Mouse (Mus musculus): ENCODE measurements around the gene Nhsl1. TPM values are rescaled to one million over a fixed set of nuclear protein-coding genes. Genes with fewer than 3 reads are reported as not detected.
A peak's percentile ranks its signal among the peaks of the same experiment; 100 is the strongest.

The Nhsl1 gene
- polyA plus RNA-seq, 1 experiment from 2014 or later = 2.9 TPM

- Histone ChIP-seq H3K9me3 (ENCODE audit: control insufficient read depth, low read length) (no peaks in the 10 kb centered on the region), H3K36me3 (ENCODE audit: control insufficient read depth, insufficient read depth, low read length) (0 out of 2 replicates have a peak, but pooled peaks cover 3% of the 10 kb centered on the region), H3K9ac (ENCODE audit: low read depth, low read length) (no peak overlapping the region), H3K27me3 (replicated peaks; ENCODE audit: control insufficient read depth, insufficient read depth, low read length) (no peaks in the 10 kb centered on the region), H3K4me2 (peak overlapping the region; percentile 55), H3K4me1 (replicated peaks; ENCODE audit: control insufficient read depth, insufficient read depth, low read length) (peaks cover 5% of the 10 kb centered on the region; the same call in 1 of the 2 replicates), H3K4me3 (ENCODE audit: low read depth, low read length) (0 out of 2 replicates have a peak overlapping the region, but pooled peaks have one; percentile 14), H3K27ac (ENCODE audit: low read depth, low read length) (no peak overlapping the region)
- DNase-seq (ENCODE audit: low spot score) (peak; percentile 34), ATAC-seq (replicated peaks; ENCODE audit: low FRiP score) (0 out of 2 replicates have a peak, but pooled peaks have one; percentile 31)
- 4% methylated on average over 17 of the region's 17 CpGs for WGBS
Observed at GRCm38 (mm10) chr10:18469279-18470135, 150.7 kb downstream of the Nhsl1 start.

DNA sequence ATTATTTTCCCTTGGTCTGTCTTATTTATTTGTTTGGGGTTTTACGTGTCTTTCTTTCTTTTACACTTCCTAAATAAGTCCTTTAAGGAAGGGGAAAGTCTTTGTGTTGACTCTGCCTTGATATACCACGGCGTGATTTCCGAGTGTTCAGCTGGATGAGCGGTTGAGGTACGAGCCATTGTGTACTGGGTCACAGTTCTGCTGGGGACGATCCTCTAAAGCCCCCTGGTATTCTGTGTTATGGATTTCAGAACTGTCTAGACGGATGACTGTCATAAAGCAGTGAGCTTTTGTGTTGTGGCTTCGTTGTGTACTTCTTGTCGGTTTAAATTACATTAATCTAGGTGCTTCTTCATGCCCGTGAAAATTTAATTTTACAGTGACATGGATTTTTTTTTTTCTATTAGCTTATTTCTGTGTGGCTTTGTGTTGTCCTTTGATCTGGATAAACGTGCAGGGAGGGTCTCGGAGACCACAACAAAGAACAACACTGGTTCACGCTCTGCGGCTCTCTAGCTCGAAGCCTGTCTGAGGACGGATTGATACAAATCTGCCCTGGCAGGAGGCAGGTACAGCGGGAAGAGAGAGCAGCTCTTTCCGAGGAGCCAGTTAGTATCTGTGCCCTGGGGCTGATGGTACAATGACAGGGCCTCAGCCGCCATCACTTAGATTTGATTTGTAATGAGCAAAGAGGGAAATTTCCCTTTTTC is 151.7 kb downstream of the Nhsl1 start:
- Histone ChIP-seq H3K4me1 (replicated peaks; ENCODE audit: control insufficient read depth, insufficient read depth, low read length) (peaks cover 5% of the 10 kb centered on the region; the same call in 1 of the 2 replicates), H3K9me3 (ENCODE audit: control insufficient read depth, low read length) (no peaks in the 10 kb centered on the region), H3K27me3 (replicated peaks; ENCODE audit: control insufficient read depth, insufficient read depth, low read length) (no peaks in the 10 kb centered on the region), H3K4me2 (no peak overlapping the region), H3K4me3 (ENCODE audit: low read depth, low read length) (no peak overlapping the region), H3K36me3 (ENCODE audit: control insufficient read depth, insufficient read depth, low read length) (0 out of 2 replicates have a peak, but pooled peaks cover 3% of the 10 kb centered on the region), H3K27ac (ENCODE audit: low read depth, low read length) (no peak overlapping the region), H3K9ac (ENCODE audit: low read depth, low read length) (no peak overlapping the region)
- DNase-seq (ENCODE audit: low spot score) (no peak), ATAC-seq (replicated peaks; ENCODE audit: low FRiP score) (no peak)
- 70% methylated on average over 20 of the region's 20 CpGs for WGBS

DNA sequence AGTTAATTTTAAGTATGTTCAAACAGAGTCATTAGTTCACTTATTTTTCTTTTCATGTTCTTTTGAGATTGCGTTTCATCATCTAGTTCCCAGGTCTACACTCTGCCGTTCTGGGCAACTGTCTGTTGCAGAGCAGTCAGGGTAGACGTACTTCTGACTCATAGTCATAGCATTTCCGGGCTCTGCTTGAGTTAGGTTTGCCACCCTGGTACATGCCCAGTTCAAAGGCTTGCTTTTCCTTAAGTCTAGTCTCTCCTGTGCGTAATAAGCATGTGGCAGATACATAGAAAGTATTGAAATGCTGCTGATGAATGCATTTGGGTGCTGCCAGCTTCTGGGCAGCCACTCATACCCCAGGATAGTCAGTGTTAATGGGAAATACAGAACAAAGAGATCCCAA is 152.9 kb downstream of the Nhsl1 start:
- H3K9ac ChIP-seq (ENCODE audit: low read depth, low read length) = no peak overlapping the region
- no peak overlapping the region for H3K4me2 ChIP-seq
- ATAC-seq (replicated peaks; ENCODE audit: low FRiP score) = no peak
- H3K9me3 ChIP-seq (ENCODE audit: control insufficient read depth, low read length) = no peaks in the 10 kb centered on the region
- 0 out of 2 replicates have a peak, but pooled peaks cover 3% of the 10 kb centered on the region for H3K36me3 ChIP-seq (ENCODE audit: control insufficient read depth, insufficient read depth, low read length)
- H3K27ac ChIP-seq (ENCODE audit: low read depth, low read length) = no peak overlapping the region
- no peak for DNase-seq (ENCODE audit: low spot score)
- no peak overlapping the region for H3K4me3 ChIP-seq (ENCODE audit: low read depth, low read length)
- H3K4me1 ChIP-seq (replicated peaks; ENCODE audit: control insufficient read depth, insufficient read depth, low read length) = peaks cover 5% of the 10 kb centered on the region; the same call in 1 of the 2 replicates
- WGBS = 85% methylated on average over 5 of the region's 5 CpGs
- no peaks in the 10 kb centered on the region for H3K27me3 ChIP-seq (replicated peaks; ENCODE audit: control insufficient read depth, insufficient read depth, low read length)

DNA sequence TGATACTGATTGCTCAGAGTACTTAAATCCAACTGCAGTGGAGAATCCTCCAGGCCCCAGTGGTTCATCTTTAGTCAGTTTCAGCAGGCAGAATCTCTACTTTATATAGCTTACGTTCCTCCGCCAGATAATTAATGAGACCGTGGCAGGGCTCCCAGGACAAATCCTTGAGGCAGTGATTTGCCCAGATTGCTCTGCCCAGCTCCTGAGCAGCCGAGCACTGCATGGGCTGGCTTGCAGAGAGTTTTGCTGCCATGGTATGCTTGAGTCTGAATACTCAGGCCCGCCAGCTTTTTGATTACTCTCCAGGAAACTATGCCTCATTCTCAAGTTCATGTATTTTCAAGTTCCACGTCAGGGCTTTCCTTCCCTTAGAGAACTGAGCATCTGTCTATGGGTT is 156.3 kb downstream of the Nhsl1 start:
- H3K27ac ChIP-seq (ENCODE audit: low read depth, low read length) = no peak overlapping the region
- no peaks in the 10 kb centered on the region for H3K9me3 ChIP-seq (ENCODE audit: control insufficient read depth, low read length)
- WGBS = 83% methylated on average over 6 of the region's 6 CpGs
- H3K9ac ChIP-seq (ENCODE audit: low read depth, low read length) = no peak overlapping the region
- H3K36me3 ChIP-seq (ENCODE audit: control insufficient read depth, insufficient read depth, low read length) = 0 out of 2 replicates have a peak, but pooled peaks cover 3% of the 10 kb centered on the region
- H3K27me3 ChIP-seq (replicated peaks; ENCODE audit: control insufficient read depth, insufficient read depth, low read length) = no peaks in the 10 kb centered on the region
- DNase-seq (ENCODE audit: low spot score) (no peak), ATAC-seq (replicated peaks; ENCODE audit: low FRiP score) (no peak)
- no peak overlapping the region for H3K4me2 ChIP-seq
- no peak overlapping the region for H3K4me3 ChIP-seq (ENCODE audit: low read depth, low read length)
- H3K4me1 ChIP-seq (replicated peaks; ENCODE audit: control insufficient read depth, insufficient read depth, low read length) = no peaks in the 10 kb centered on the region

- Histone ChIP-seq H3K4me1 (replicated peaks; ENCODE audit: control insufficient read depth, insufficient read depth, low read length) (no peaks in the 10 kb centered on the region), H3K4me3 (ENCODE audit: low read depth, low read length) (no peak overlapping the region), H3K4me2 (no peak overlapping the region), H3K9me3 (ENCODE audit: control insufficient read depth, low read length) (no peaks in the 10 kb centered on the region), H3K36me3 (ENCODE audit: control insufficient read depth, insufficient read depth, low read length) (no peaks in the 10 kb centered on the region), H3K27ac (ENCODE audit: low read depth, low read length) (no peak overlapping the region), H3K27me3 (replicated peaks; ENCODE audit: control insufficient read depth, insufficient read depth, low read length) (no peaks in the 10 kb centered on the region), H3K9ac (ENCODE audit: low read depth, low read length) (no peak overlapping the region)
- 82% methylated on average over 4 of the region's 4 CpGs for WGBS
- ATAC-seq (replicated peaks; ENCODE audit: low FRiP score) (no peak), DNase-seq (ENCODE audit: low spot score) (no peak)
Observed at GRCm38 (mm10) chr10:18478294-18478693, 159.5 kb downstream of the Nhsl1 start.

DNA sequence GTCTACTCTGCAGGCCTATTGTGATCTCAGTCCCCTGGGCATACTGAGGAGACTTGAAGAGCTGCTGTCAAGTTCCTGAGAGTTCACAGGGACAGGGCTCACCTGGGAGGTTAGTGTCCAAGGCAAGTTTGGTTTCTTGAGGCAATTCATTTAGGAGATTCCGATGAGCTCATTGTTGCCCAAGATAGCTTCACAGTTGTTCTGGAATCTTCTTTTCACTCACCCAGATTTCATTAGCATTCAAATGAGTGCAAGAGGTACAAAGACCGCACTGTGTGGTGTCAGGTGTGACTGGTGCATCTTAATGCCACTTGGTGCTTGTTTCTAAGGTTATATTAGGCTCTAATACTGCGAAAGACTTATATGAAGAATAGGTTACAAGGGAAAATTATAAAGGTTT is 160.5 kb downstream of the Nhsl1 start:
- H3K4me1 ChIP-seq (replicated peaks; ENCODE audit: control insufficient read depth, insufficient read depth, low read length) = no peaks in the 10 kb centered on the region
- WGBS = 82% methylated on average over 3 of the region's 3 CpGs
- H3K4me3 ChIP-seq (ENCODE audit: low read depth, low read length) = no peak overlapping the region
- ATAC-seq (replicated peaks; ENCODE audit: low FRiP score) (no peak), DNase-seq (ENCODE audit: low spot score) (no peak)
- H3K4me2 ChIP-seq = no peak overlapping the region
- no peaks in the 10 kb centered on the region for H3K36me3 ChIP-seq (ENCODE audit: control insufficient read depth, insufficient read depth, low read length)
- no peaks in the 10 kb centered on the region for H3K27me3 ChIP-seq (replicated peaks; ENCODE audit: control insufficient read depth, insufficient read depth, low read length)
- H3K9ac ChIP-seq (ENCODE audit: low read depth, low read length) = no peak overlapping the region
- no peaks in the 10 kb centered on the region for H3K9me3 ChIP-seq (ENCODE audit: control insufficient read depth, low read length)
- no peak overlapping the region for H3K27ac ChIP-seq (ENCODE audit: low read depth, low read length)

DNA sequence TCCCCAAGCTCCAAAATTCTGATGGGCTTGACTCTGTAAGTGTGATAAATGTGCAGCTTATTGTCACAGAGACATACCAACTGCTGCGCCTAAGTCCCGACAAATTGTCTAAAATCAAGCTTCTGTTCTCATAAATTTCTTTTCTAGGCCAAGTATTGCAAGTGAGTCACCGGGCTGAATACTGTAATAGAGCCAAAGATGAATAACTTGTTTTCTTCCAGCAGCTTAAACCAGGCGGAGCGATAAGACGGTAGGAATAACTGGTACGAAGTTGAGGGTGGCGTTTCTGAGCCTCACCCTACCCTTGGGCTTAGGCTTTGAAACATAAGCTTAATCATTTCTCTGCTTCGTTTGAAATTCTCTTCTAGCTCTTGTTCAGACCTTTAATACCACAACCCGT is 162.1 kb downstream of the Nhsl1 start:
- H3K9ac ChIP-seq (ENCODE audit: low read depth, low read length) = no peak overlapping the region
- no peaks in the 10 kb centered on the region for H3K27me3 ChIP-seq (replicated peaks; ENCODE audit: control insufficient read depth, insufficient read depth, low read length)
- no peaks in the 10 kb centered on the region for H3K4me1 ChIP-seq (replicated peaks; ENCODE audit: control insufficient read depth, insufficient read depth, low read length)
- DNase-seq (ENCODE audit: low spot score) (no peak), ATAC-seq (replicated peaks; ENCODE audit: low FRiP score) (no peak)
- no peak overlapping the region for H3K27ac ChIP-seq (ENCODE audit: low read depth, low read length)
- H3K9me3 ChIP-seq (ENCODE audit: control insufficient read depth, low read length) = no peaks in the 10 kb centered on the region
- H3K4me3 ChIP-seq (ENCODE audit: low read depth, low read length) = no peak overlapping the region
- WGBS = 83% methylated on average over 10 of the region's 10 CpGs
- H3K4me2 ChIP-seq = no peak overlapping the region
- no peaks in the 10 kb centered on the region for H3K36me3 ChIP-seq (ENCODE audit: control insufficient read depth, insufficient read depth, low read length)

DNA sequence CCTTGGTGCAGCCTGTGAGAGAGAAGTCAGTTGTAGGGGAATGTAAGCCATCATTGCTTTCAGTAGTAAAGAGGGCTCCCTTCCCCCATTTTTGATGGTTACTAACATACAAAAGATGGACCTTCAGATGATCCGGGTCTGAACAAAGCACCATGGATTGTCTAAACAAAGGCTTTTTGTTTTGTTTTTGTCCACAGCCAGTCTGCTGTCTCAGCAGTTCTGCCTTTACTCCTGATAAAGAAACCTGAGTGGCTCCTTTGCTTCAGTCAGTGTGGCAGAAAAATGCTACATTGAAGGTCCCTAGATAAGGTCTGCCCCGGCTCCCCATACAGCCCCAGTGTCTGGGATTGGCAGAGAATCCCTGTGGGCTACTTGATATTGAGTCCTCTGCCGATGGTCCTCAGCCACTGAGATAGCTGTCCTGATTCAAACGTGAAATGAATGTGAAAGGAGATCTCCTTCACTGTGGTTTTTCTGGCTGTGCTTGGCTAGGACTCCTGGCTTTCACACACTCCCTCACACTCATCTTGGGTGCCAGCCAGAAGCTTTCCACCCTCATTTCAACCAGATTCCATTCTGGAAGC is 163.9 kb downstream of the Nhsl1 start:
- Histone ChIP-seq H3K4me3 (ENCODE audit: low read depth, low read length) (no peak overlapping the region), H3K27ac (ENCODE audit: low read depth, low read length) (no peak overlapping the region), H3K9ac (ENCODE audit: low read depth, low read length) (no peak overlapping the region), H3K36me3 (ENCODE audit: control insufficient read depth, insufficient read depth, low read length) (no peaks in the 10 kb centered on the region), H3K27me3 (replicated peaks; ENCODE audit: control insufficient read depth, insufficient read depth, low read length) (no peaks in the 10 kb centered on the region), H3K9me3 (ENCODE audit: control insufficient read depth, low read length) (no peaks in the 10 kb centered on the region), H3K4me1 (replicated peaks; ENCODE audit: control insufficient read depth, insufficient read depth, low read length) (no peaks in the 10 kb centered on the region), H3K4me2 (no peak overlapping the region)
- DNase-seq (ENCODE audit: low spot score) (no peak), ATAC-seq (replicated peaks; ENCODE audit: low FRiP score) (no peak)
- WGBS = 40% methylated on average over 4 of the region's 4 CpGs

All from liver, embryonic 11.5 days (tissue).